Mouse (Mus musculus) embryonic facial prominence, embryonic 12.5 days (tissue): ENCODE data around the gene Cradd. TPM values are rescaled to one million over a fixed set of nuclear protein-coding genes. Genes with fewer than 3 reads are reported as not detected.

Experiments used
- ATAC-seq: fragments of 200-750 bp; cut with Nextera tagmentation; 2 replicates; pipeline ENCODE4 v1.8.0; 2017; ENCODE audit not compliant: insufficient number of reproducible peaks, insufficient read depth, low FRiP score, low TSS enrichment
- H3K27ac ChIP-seq: fragments of 300-500 bp; sonication (generic); 2 replicates; pipeline ENCODE4 v1.5.1; 2016; ENCODE audit warnings: mild to moderate bottlenecking
- H3K27me3 ChIP-seq: fragments of 300-500 bp; sonication (generic); 2 replicates; pipeline ENCODE4 v1.6.1; 2016; ENCODE audit warnings: mild to moderate bottlenecking, moderate library complexity
- H3K36me3 ChIP-seq: fragments of 300-500 bp; sonication (generic); 2 replicates; pipeline ENCODE4 v1.6.1; 2016; ENCODE audit warnings: mild to moderate bottlenecking
- H3K4me1 ChIP-seq: fragments of 300-500 bp; sonication (generic); 2 replicates; pipeline ENCODE4 v1.6.1; 2016
- H3K4me2 ChIP-seq: fragments of 300-500 bp; sonication (generic); replicated peaks from 2 replicates; pipeline ENCODE4 v1.6.1; 2016; ENCODE audit warnings: mild to moderate bottlenecking, moderate library complexity
- H3K4me3 ChIP-seq: fragments of 300-500 bp; sonication (generic); 2 replicates; pipeline ENCODE4 v1.5.1; 2016; ENCODE audit warnings: mild to moderate bottlenecking
- H3K9ac ChIP-seq: fragments of 300-500 bp; sonication (generic); 2 replicates; pipeline ENCODE4 v1.6.1; 2016; ENCODE audit warnings: mild to moderate bottlenecking, moderate library complexity
- H3K9me3 ChIP-seq: fragments of 300-500 bp; sonication (generic); 2 replicates; pipeline ENCODE4 v1.6.1; 2016; ENCODE audit warnings: mild to moderate bottlenecking, moderate library complexity
- WGBS: fragments of 180-500 bp; shearing (Covaris S2); methylation state at CpG from one replicate; pipeline ENCODE4 v1.1.7; 2016; 5-methylcytosine and 5-hydroxymethylcytosine counted together
- polyA plus RNA-seq: library from polyadenylated mRNA; unstranded; fragments of >200 nt; fragmentation: Nextera tagmentation; extraction: Ambion mirVana; gene quantifications from 2 replicates; pipeline ENCODE4 v1.2.1, GENCODE M21; 2016

Cradd gene
- polyA plus RNA-seq, 1 experiment from 2014 or later, result 14.1 TPM

GRCm38 (mm10) chr10:95281996-95282395 lies 41.9 kb downstream of the Cradd start:
- H3K36me3 ChIP-seq, result no peaks in the 10 kb centered on the region
- H3K4me2 ChIP-seq, result no peak overlapping the region
- no peaks in the 10 kb centered on the region for H3K4me1 ChIP-seq
- H3K27ac ChIP-seq, result no peak overlapping the region
- ATAC-seq, result no peak
- H3K9ac ChIP-seq, result no peak overlapping the region
- H3K4me3 ChIP-seq, result no peak overlapping the region
- H3K27me3 ChIP-seq, result no peaks in the 10 kb centered on the region
- no peaks in the 10 kb centered on the region for H3K9me3 ChIP-seq
- 80% methylated on average over 3 of the region's 3 CpGs for WGBS

DNA sequence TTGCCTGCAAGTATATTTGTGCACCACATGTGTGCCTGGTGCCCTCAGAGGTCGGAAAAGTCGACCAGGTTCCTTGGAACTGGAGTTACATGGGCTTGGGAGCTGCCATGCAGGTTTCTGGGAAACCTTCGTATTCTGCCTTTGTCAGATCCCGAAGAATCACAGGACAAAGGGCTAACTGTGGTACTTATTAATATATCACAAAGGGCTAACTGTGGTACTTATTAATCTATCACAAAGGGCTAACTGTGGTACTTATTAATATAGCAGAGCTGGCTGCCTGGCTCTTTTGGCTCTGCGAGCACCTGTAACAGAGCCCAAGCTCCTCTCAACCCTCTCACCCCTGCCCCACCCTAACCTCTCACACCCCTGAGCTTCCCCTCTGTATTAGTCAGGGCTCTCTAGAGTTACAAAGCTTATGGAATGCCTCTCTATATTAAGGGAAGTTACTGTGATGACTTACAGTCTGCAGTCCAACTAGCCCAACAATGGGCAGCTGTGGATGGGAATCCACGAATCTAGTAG lies 42.4 kb downstream of the Cradd start:
- no peaks in the 10 kb centered on the region for H3K36me3 ChIP-seq
- WGBS, result 82% methylated on average over 6 of the region's 6 CpGs
- H3K4me2 ChIP-seq, result no peak overlapping the region
- no peaks in the 10 kb centered on the region for H3K9me3 ChIP-seq
- no peak overlapping the region for H3K9ac ChIP-seq
- no peak overlapping the region for H3K4me3 ChIP-seq
- no peak overlapping the region for H3K27ac ChIP-seq
- no peaks in the 10 kb centered on the region for H3K4me1 ChIP-seq
- ATAC-seq, result no peak
- H3K27me3 ChIP-seq, result no peaks in the 10 kb centered on the region

DNA sequence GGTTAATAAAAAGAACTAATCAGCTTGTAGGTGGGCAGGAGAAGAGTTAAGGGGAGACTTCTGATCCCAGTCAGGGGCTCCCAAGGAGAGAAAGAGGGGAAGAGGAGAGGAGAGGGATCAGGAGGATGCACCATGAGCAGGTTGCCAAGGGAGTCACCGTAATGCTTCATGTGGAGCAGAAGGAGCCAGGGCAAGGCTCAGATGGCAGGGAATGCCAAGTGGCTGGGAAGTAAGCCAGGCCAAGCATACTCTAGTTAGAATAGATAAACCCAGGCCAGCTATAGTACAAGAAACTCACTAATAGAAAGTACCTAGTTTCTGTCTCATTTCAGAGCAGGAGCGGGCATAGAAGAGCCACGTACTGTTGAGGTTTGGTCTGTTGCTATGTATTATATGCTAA lies 43.6 kb downstream of the Cradd start:
- Histone ChIP-seq H3K27me3 (no peaks in the 10 kb centered on the region), H3K9me3 (no peaks in the 10 kb centered on the region), H3K4me1 (no peaks in the 10 kb centered on the region), H3K4me3 (no peak overlapping the region), H3K9ac (no peak overlapping the region), H3K36me3 (no peaks in the 10 kb centered on the region), H3K27ac (no peak overlapping the region), H3K4me2 (no peak overlapping the region)
- WGBS, result 94% methylated on average over 3 of the region's 3 CpGs
- ATAC-seq, result no peak

GRCm38 (mm10) chr10:95279459-95279858 lies 44.5 kb downstream of the Cradd start:
- no peak overlapping the region for H3K4me2 ChIP-seq
- H3K36me3 ChIP-seq, result no peaks in the 10 kb centered on the region
- H3K27me3 ChIP-seq, result no peaks in the 10 kb centered on the region
- H3K27ac ChIP-seq, result no peak overlapping the region
- WGBS, result 94% methylated on average over 1 of the region's 1 CpGs
- no peaks in the 10 kb centered on the region for H3K4me1 ChIP-seq
- no peak overlapping the region for H3K9ac ChIP-seq
- no peak overlapping the region for H3K4me3 ChIP-seq
- no peaks in the 10 kb centered on the region for H3K9me3 ChIP-seq
- no peak for ATAC-seq

GRCm38 (mm10) chr10:95278085-95278484 lies 45.8 kb downstream of the Cradd start:
- no peaks in the 10 kb centered on the region for H3K9me3 ChIP-seq
- H3K36me3 ChIP-seq, result no peaks in the 10 kb centered on the region
- H3K4me1 ChIP-seq, result no peaks in the 10 kb centered on the region
- no peak overlapping the region for H3K4me3 ChIP-seq
- no peak for ATAC-seq
- no peak overlapping the region for H3K4me2 ChIP-seq
- 85% methylated on average over 11 of the region's 11 CpGs for WGBS
- H3K9ac ChIP-seq, result no peak overlapping the region
- no peaks in the 10 kb centered on the region for H3K27me3 ChIP-seq
- no peak overlapping the region for H3K27ac ChIP-seq

- no peaks in the 10 kb centered on the region; the same call in 1 of the 2 replicates for H3K9me3 ChIP-seq
- WGBS, result 83% methylated on average over 9 of the region's 9 CpGs
- H3K27ac ChIP-seq, result no peak overlapping the region
- H3K4me1 ChIP-seq, result no peaks in the 10 kb centered on the region
- no peak for ATAC-seq
- no peak overlapping the region for H3K4me2 ChIP-seq
- no peak overlapping the region for H3K9ac ChIP-seq
- H3K4me3 ChIP-seq, result no peak overlapping the region
- no peaks in the 10 kb centered on the region for H3K27me3 ChIP-seq
- H3K36me3 ChIP-seq, result no peaks in the 10 kb centered on the region
These were observed 48.4 kb downstream of the Cradd start for GRCm38 (mm10) chr10:95275488-95275887.

DNA sequence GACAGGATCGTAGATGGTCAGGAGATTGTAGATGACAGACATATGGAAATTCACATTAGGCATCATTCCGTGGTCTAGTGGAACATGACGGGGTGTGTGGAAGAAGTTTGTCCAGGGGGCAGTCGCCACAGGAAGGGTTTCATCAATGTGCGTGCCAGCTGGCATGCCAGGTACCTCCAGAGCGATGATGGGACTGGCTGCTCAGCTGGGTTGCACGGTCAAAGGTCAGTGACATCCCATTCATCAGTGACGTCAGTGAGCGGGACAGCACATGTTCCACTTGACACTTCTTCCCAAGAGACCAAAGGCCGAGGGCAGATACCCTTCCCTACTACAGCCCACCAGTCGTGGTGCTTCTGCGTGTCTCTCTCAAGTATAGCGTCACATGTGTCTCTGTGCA lies 50.7 kb downstream of the Cradd start:
- 88% methylated on average over 13 of the region's 13 CpGs for WGBS
- ATAC-seq, result no peak

DNA sequence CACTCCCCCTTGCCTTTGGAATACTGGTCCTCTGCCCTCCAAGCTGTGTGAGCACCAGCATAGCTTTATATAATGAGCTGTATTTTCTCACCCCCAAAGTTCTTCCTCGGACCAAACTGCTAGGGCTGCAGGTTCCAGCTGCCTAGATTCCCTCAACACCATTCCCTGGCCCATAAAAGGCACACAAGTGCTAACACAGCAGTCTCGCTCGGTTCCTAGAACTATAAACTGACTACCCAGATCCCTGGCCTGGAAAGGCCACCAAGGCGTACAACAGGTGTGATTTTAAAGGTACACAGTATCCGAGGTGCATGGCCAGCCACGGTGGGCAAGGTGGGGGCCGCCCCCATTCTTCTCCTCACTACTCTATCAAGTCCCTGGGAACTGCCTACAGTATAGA lies 54.8 kb downstream of the Cradd start:
- no peak overlapping the region for H3K9ac ChIP-seq
- 88% methylated on average over 7 of the region's 7 CpGs for WGBS
- no peak for ATAC-seq

More for the DNA sequence above, 50.7 kb downstream of the Cradd start:
- Histone ChIP-seq H3K4me3 (no peak overlapping the region), H3K9me3 (no peaks in the 10 kb centered on the region; the same call in 1 of the 2 replicates), H3K9ac (no peak overlapping the region), H3K27me3 (no peaks in the 10 kb centered on the region), H3K4me1 (no peaks in the 10 kb centered on the region), H3K36me3 (no peaks in the 10 kb centered on the region), H3K4me2 (no peak overlapping the region), H3K27ac (no peak overlapping the region)

GRCm38 (mm10) chr10:95268366-95268765 lies 55.6 kb downstream of the Cradd start:
- Histone ChIP-seq H3K36me3 (no peaks in the 10 kb centered on the region), H3K4me3 (no peak overlapping the region), H3K9me3 (no peaks in the 10 kb centered on the region; the same call in 1 of the 2 replicates), H3K4me1 (peaks cover 19% of the 10 kb centered on the region), H3K27ac (no peak overlapping the region), H3K9ac (no peak overlapping the region), H3K4me2 (no peak overlapping the region), H3K27me3 (no peaks in the 10 kb centered on the region)
- WGBS, result 84% methylated on average over 5 of the region's 5 CpGs
- no peak for ATAC-seq

More for the DNA sequence above, 54.8 kb downstream of the Cradd start:
- H3K27me3 ChIP-seq, result no peaks in the 10 kb centered on the region
- no peak overlapping the region for H3K4me2 ChIP-seq
- H3K4me1 ChIP-seq, result peaks cover 18% of the 10 kb centered on the region
- H3K4me3 ChIP-seq, result no peak overlapping the region
- no peaks in the 10 kb centered on the region; the same call in 1 of the 2 replicates for H3K9me3 ChIP-seq
- no peak overlapping the region for H3K27ac ChIP-seq
- no peaks in the 10 kb centered on the region for H3K36me3 ChIP-seq

DNA sequence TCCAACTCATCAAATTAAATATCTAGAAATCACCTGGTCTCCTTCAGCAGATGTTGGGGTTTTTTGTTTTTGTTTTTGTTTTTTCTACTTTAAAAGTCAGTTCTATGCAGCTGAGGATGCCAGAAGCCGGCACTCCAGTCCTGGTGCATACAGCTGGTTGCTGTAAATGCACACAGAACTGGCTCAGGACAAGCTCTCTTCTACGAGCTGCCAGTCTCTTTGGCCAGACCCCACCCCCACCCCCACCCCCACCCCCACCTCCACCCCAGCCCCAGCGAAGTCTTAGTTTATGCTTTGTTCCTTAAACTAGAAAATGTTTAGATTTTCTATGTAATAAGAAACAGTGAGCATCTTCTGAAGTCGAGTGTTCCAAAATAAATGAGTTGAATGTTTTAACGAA lies 57.0 kb downstream of the Cradd start:
- no peak overlapping the region for H3K4me3 ChIP-seq
- no peaks in the 10 kb centered on the region for H3K36me3 ChIP-seq
- 29% methylated on average over 5 of the region's 5 CpGs for WGBS
- no peaks in the 10 kb centered on the region for H3K9me3 ChIP-seq
- no peak overlapping the region for H3K4me2 ChIP-seq
- peaks cover 25% of the 10 kb centered on the region for H3K4me1 ChIP-seq
- no peak overlapping the region for H3K27ac ChIP-seq
- ATAC-seq, result no peak
- no peak overlapping the region for H3K9ac ChIP-seq
- H3K27me3 ChIP-seq, result no peaks in the 10 kb centered on the region

- Histone ChIP-seq H3K4me1 (peaks cover 25% of the 10 kb centered on the region), H3K27ac (no peak overlapping the region), H3K9ac (no peak overlapping the region), H3K36me3 (no peaks in the 10 kb centered on the region), H3K4me3 (no peak overlapping the region), H3K4me2 (0 out of 2 replicates have a peak overlapping the region, but pooled peaks have one; percentile 18), H3K9me3 (no peaks in the 10 kb centered on the region), H3K27me3 (no peaks in the 10 kb centered on the region)
- no peak for ATAC-seq
- WGBS, result 42% methylated on average over 10 of the region's 10 CpGs
These were observed 57.7 kb downstream of the Cradd start for GRCm38 (mm10) chr10:95266041-95266762.

DNA sequence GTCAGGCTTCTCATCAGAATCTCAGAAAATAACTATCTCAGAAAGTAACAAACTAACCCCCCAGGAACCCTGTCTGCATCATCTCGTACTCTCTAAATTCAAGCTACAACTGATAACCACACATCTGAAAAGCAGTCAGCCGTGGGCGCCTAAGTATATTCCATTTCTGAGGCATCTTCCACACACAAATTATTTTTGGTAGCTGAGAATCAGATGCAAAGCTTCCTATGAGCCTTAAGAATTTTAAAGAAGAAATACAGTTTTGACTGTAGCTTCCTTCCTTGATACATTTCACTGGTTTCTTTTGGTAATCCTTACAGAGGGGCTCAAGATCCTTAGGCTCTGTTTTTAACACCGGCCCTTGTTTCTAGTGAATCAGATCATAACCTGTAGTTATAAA lies 58.4 kb downstream of the Cradd start:
- Histone ChIP-seq H3K4me3 (no peak overlapping the region), H3K27ac (0 out of 2 replicates have a peak overlapping the region, but pooled peaks have one; percentile 55)

More for the DNA sequence above, 58.4 kb downstream of the Cradd start:
- H3K36me3 ChIP-seq, result no peaks in the 10 kb centered on the region
- H3K4me1 ChIP-seq, result peaks cover 25% of the 10 kb centered on the region
- peak overlapping the region; percentile 80 for H3K4me2 ChIP-seq
- H3K27me3 ChIP-seq, result no peaks in the 10 kb centered on the region
- no peaks in the 10 kb centered on the region for H3K9me3 ChIP-seq
- ATAC-seq, result no peak
- H3K9ac ChIP-seq, result no peak overlapping the region
- 52% methylated on average over 4 of the region's 4 CpGs for WGBS
